Mouse (Mus musculus) megakaryocyte progenitor cell, adult 5-6 weeks (primary cell): ENCODE results near the gene Etnk2. TPM values are rescaled to one million over a fixed set of nuclear protein-coding genes. Genes with fewer than 3 reads are reported as not detected.
A peak's percentile ranks its signal among the peaks of the same experiment; 100 is the strongest.
"Not testable (repeated sequence)": the region's sequence is repeated elsewhere in the genome, so short reads cannot be mapped to it uniquely, and the experiment has no call there.

ENCODE experiments used
- ATAC-seq: replicated peaks from 2 replicates; pipeline ENCODE4 v1.8.0; 2016; ENCODE audit warnings: mild to moderate bottlenecking, moderate TSS enrichment, inconsistent platforms; ENCODE audit not compliant: poor library complexity
- total RNA-seq, 2 experiments: library from RNA; stranded (forward) in 1 of 2; stranded (reverse) in 1 of 2; fragments of 157-497, 149-512 nt in 1 of 2; fragments of 200-1000 nt in 1 of 2; gene quantifications; 2 replicates each; pipeline versions ENCODE4 v1.2.3 to v1.2.4; 2015 to 2017

Gene Etnk2
- total RNA-seq (2015) (not detected in 2 replicates), total RNA-seq (2017) (not detected in 2 replicates)

DNA sequence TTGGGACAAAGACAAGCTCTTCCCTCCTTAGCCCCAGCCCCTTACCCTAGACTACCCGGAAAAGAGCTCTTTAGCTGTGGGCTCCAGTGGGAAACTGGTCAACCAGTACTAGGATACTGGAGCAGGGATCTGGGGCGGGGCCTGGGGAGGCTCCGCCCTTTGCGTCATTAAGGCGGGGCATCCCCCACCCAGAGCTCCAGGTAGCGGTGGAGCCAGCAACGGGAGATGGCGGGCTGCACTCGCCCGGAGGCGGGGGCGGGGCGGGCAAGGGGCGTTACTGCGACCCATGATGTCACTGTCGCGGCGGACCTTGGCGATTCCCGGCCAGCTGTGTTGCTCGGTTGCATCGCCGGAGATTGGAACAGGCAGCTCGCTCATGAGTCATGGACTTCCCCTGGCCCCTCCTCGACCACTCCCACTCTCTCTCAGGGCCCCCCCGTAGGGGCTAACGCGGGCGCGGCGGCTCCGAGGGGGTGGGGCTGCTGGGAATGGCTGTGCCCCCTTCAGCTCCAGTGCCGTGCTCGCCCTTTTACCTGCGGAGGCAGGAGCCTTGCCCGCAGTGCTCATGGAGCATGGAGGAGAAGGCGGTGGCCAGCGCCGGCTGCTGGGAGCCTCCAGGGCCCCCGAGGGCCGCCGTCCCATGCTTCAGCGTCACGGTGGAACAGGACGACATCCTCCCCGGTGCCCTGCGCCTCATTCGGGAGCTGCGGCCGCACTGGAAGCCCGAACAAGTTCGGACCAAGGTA lies at the start of gene Etnk2:
Gene Etnk2 (plus strand): TSS at position 297 of the 746 bp plus-strand sequence.
- ATAC-seq = peak; percentile 61

DNA sequence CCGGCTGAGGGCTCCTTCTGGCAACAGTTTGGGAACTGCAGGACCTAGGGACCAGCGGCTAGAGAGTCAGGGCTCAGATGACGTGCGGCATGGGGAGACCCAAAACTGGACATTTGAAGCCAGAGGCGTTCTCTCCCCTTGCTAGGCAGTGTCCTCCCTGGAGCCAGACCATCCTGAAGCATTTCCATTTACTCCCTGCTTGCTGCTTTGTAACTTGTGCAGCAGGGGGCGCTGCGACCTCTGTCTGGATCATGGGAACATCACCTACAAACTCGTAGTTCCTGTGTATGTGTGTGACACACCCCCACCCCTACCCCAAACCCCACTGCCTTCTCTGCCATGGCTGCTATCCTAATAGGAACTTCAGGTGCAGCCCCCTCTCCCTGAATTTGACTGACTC lies 49.0 kb upstream of the Etnk2 start:
- ATAC-seq = peak; percentile 37

DNA sequence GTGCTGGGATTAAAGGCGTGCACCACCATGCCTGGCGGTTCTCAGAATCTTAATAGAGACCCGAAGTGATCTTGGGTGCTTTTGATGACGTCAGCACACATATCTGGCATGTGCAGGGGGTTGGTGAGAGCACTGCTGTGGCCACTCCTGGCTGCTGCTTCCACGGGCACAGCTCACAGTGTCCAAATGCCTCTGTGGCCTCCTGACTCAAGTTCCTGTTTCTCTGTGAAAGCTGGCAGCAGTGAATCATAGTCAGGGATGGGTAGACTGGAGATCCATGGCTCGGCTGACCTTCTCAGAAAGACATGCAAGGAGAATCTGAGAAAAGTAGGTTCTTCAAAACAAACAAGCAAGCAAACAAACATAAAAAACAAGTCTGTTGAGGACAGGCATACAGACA lies 47.6 kb upstream of the Etnk2 start:
- ATAC-seq = no peak

DNA sequence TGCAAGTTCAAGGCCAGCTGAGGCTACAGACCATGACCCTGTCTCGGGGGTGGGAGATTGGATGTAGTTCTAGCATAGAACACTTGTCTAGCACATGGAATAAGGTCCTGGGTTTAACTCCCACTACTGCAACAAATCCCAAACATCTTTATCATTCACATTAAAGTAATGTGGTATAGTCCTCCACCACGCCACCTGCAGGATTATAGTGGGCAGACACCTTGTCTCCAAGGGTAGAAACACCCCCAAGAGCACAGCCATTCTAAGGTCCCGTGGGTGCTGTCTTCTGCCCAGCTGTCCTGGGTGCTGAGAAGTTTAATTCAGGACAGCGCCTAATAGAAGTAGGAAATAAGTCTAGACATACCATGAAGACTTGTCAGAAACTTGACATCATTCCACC lies 46.8 kb upstream of the Etnk2 start:
- no peak for ATAC-seq

DNA sequence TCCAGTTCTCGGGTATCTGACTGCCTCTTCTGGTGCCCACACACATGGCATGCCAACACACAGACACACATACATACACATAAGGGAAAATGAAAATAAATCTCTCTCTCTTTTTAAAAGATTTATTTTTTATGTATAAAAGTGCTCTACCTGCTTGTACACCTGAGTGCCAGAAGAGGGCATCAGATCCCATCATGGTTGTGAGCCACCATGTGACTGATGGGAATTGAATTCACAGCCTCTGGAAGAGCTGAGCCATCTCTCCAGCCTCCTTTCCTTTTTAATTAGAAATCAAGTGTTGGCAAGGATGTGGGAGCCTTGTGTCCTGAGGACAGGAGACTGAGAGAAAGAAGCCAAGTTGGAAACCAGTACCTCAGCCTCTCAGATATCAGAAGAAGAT lies 46.2 kb upstream of the Etnk2 start:
- ATAC-seq = no peak

DNA sequence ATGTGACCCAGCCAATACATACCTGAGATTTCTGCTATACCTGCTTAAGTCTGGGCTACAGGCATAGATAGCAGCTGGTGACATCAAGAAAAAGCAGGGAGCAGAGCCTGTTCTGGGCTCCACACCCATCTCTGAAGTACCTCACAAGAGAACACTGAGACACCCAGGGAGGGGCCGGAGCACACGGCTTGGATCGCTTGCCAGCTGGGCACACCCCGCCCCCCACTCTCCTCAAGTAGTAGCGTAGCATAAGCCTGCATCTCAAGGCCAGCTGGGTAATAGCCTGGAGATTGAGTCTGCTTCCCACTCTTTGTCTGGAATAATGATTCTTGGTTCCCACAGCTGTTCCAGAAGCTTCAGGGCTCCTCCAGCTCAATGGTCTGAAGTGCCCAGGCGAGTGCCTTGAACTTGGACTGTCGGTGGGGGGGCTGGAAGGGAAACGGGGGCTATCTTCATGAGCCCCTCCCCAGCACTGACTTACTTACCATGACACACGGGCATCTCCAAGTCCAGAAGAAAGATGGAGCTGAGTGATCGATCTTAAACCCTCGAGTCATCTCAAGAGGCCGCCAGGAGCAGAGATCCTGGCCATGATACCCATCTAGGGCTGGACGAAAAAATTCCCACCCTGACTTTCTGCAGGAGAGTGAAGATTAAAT lies 42.0 kb upstream of the Etnk2 start, which contains the start of gene Kiss1:
Gene Kiss1 (plus strand): TSS at position 609 of the 659 bp plus-strand sequence.
- ATAC-seq = no peak

DNA sequence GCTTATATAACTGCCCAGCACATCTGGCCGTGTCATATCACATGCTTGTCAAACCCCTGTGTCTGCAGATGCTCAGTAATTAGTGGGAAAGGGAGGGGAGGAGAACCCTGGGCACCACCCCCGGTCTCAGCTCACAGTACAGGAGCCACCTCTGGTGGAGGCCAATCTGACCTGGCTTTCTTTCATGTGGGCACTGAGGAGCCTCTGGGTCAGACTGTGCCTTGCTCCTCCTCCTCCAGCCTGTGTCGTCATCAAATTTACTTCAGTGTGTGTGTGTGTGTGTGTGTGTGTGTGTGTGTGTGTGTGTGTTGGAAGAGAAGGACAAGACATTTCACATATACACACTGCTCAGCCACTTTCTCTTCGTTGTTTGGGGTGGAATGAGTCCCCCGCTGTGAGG lies 40.0 kb upstream of the Etnk2 start:
- ATAC-seq = no peak

DNA sequence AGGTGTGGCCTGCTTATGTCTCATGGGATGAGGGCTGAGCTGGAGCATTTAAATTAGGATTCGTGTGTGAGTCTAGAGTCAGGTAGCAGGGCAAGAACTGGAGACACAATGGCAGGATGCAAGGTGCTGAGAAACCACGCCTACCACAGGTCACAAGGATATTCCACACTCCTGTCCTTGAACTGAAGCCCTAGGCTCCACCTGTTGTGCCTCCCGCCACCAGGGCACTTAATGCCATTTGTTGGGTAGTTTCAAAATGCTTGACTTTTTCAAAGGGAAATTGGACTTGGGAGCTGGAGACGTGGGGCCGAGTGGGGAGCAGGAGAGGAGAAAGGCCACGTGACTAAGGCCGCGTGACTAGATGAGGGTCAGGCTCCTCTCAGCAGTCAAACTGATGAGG lies 37.4 kb upstream of the Etnk2 start:
- ATAC-seq = no peak

DNA sequence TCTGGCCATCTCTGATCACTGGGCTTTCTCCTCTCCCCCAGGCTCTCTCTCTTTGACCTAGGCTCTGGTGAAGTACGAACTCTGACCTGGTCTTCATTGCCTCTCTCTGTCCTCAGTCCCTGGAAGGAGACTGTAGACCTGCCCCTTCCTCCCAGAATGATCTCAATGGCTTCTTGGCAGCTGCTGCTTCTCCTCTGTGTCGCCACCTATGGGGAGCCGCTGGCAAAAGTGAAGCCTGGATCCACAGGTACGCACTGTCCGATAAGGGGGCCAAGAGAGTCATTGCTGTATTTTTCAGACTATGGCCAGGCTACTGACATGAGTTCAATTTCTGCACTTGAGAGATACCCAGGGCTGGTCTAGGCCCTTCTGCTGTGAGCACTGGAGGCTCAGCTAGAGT lies 36.3 kb upstream of the Etnk2 start:
- no peak for ATAC-seq

DNA sequence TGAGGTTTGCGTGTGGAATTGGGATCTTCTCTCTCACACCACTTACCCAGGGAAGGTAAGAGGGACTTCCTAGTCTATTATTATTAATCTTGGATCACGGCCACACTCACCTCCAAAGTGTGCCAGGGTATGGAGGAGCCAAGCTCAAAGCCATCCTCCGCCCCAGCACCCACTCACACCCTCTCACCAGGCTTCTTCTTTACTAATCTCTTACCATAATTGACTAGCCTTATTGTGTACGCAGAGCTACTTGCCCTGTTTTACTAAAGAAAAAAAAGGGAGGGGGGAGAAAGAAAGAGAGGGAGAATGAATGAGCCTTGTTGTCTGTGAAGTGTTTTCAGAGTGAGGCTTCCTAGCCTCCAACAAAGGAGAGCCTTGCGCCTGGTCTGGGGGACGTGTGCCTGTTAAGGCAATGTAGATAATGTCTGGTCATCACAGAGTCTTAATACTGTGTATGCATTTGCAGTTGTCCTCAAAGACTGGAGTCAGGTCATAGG lies 35.0 kb upstream of the Etnk2 start:
- ATAC-seq = no peak

DNA sequence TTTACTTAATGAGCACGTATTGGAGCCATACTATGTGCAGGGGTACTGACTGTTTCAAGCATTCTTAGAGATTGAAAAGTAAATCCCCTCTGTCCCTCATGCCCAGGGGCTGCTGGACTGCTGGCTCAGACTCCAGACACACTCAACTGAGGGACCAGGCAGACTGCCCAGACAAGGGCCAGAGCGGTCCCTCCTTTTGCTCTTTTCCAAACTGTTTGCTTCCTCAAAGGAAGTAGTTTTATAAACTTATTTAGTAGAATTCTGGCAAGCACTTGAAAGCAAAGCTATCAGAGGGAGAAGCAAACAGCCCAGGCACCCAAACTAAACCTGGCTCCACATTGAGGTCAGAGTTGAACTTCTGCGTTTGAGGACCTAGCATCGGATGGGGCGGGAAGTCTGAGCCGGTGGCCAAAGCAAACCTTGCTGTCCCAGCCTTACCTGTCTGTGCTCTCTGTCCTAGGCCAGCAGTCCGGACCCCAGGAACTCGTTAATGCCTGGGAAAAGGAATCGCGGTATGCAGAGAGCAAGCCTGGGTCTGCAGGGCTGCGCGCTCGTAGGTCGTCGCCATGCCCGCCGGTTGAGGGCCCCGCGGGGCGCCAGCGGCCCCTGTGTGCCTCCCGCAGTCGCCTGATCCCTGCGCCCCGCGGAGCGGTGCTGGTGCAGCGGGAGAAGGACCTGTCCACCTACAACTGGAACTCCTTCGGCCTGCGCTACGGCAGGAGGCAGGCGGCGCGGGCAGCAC lies 34.3 kb upstream of the Etnk2 start:
- ATAC-seq = no peak

DNA sequence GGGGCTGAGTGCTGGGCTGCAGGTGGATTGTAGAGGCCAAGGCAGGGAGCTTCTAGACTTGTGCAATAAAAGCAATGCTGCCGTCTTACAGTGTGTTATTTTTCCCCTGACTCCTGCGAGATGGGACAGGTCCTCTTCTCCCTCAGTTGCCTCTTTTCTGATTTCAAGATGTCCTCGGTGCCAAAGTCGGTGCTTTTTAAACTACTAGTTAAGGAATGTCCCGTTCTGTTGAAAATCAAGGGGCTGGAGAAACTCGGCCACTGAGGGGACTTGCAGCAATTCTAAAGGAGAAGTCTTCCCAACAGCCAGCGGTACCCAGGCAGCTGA lies 33.8 kb upstream of the Etnk2 start:
- no peak for ATAC-seq

DNA sequence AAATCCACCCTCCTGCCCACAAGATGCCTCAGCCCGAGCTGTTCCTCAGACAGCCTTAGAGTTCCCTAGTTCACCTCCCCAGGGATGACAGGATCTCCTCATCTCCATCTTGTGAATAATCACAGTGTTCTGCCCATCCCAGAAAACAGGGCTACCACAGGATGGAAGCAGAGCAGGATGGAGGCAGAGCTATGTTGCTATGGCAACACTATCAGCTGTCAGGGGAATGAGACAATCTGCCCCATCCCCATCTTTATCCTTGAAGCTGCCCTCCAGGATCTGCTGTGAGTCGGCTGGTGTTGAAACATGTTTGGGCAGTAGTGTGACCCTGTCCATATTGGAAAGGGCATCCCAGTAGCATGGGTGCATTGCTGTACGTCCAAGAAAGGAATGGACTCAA lies 32.2 kb upstream of the Etnk2 start:
- ATAC-seq = no peak

DNA sequence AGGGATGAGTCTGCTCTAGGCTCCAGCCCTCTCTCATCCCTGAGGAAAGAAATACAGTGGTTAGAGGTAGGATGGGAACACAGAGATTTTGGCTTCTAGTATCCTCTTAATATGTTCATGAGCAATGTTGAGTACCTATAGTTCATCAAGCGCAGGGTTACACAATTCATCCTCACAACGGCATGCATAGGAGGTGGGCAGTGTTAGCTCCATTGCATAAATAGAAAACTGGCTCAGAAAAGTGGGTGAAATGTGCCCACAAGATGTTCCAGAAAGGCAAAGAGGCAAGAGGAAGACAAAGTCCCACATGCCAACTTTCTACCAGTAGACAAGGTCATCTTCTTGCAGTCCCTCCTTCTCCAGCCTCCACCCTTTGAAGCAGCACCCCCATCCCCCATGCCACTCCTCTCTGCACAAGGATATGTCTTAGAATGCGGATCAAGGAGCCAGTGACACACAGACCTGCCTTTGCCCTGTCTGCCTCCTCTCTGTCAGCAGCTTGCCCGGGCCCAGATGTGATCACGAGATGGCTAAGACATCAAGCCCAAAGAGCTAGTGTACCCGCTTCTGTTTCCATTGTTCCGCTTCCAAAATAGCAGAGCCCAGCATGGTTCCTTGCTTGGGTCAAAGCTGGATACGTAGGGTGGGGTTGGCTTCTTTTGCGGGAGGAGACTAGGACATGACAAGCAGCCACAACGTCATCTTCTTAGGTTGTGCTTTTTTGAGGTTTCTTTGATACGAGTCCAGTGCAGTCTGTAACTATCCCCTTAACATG lies 30.5 kb upstream of the Etnk2 start:
- no peak for ATAC-seq

DNA sequence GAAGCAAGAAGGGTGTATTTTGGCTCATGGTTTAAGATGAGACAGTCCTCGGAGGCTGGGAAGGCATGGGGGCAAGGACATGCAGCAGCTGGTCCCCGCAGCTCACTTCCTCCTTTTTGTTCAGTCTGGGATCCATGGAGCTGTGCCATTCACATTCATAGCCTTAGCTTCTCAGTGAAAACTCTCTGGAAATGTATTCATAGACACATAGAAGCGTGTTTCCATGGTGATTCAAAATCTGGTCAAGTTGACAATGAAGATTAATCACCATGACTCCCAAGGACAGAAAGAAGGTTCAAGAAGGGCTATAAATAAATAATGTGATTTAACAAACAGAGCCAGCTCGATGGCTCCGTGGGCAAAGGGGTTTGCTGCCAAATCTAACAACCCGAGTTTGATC lies 29.4 kb upstream of the Etnk2 start:
- no peak for ATAC-seq

DNA sequence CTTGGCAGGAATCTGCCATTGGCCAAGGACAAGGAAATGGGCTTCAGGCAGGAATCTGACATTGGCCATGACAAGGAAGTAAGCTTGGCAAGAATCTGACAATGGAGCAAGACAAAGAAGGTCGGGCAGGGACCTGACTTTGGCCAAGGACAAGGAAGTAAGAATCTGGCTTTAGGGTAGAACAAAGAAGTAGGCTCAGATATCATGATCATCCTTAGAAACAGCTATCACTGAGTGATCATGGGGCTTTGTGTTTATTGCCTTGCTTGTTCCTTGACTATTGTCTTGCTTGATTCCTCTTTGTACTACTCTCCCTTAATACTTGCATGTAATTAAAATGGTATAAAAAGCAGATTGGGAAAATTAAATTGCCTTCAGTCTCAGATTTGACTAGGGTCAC lies 23.0 kb upstream of the Etnk2 start:
- not testable (repeated sequence) for ATAC-seq

DNA sequence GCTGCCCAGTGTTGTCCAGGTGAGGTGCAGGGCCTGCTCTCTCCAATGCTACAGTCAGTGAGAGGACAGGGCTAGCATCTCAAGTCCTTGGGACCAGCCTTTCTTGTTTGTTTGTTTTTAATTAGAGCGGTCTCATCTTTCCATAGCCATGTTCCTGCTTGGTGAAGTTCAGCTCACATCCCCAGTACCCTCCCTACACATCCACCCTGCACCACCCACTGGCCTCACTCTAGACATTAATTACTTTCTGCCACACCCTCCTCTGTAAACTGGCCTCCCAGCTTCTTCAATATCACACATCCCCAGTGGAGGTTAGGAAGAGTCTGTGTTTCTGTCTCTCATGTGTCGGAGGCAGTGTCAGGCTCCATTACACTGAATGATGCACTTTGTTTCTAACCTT lies 19.0 kb upstream of the Etnk2 start:
- no peak for ATAC-seq

DNA sequence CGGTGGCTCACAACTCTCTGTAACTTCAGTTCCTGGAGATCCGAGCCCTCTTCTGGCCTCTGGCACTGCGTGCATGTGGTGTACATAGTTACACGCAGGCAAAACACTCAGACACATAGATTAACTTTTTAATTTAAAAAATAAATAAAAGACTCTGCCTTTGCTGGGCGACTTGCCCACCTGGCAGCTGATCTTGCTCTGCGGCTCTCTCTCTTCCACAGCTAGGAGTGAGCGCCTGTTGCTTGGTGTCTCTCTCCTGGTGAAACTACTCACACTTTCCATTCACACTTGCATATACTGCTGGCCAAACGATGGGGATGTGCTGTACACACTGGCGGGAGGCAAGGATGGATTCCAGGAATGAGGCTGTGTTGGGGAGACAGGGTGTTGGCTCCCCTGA lies 16.8 kb upstream of the Etnk2 start:
- no peak for ATAC-seq

DNA sequence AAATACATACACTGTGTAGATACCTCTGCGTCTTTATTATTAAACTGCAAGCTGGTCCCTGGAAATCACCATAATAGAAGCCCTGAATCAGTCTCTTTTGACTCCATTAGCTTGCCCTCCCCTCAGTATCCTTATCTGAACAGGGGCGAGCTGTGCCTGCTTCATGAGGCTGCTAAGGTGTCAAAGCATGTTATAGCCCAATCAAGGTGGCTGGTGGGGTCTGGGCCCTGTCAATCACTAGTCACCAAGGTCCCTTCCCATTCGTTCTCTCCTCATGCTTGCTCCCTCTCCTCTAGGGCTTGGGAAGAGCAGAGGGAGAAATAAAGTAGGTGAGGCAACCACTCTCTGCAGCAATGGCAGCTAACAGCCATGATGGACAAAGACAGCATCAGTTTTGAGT lies 16.1 kb upstream of the Etnk2 start:
- no peak for ATAC-seq

DNA sequence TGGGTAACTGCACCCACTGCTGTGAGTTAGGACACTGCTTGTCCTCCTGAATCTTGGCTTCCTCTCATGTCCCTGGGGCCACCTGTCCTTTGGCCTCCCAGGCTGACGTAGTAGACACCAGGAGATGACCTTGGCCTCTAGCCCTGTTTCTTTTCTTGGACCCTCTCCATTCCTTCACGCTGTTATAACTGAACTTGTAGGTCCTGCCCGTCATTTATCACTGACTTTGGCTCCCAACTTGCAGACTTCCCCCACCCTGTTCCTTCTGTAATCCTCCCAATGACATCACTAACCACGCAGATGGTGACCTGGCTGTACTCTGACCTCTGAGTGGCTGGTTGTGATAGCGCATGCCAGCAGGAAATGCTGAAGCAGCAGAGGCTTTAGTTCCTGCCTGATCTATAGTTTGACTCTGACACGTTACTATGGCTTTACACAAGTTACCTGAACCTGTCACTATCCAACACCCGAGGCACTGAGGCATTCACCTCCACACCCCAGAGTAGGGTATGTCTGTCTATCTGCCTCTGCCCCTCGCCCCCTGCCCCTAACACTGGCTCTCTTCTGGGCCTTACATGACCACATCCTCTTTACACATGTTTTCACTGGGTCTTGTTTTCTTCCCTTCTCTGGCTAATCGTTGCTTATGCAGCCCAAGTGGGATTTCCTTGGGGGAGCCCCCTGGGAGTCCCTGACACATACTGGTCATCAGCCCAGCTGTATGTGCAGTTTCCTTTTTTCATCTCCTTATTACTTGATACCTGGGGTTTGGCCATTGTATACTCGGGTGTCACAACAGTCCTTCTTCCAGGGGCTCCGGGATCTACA lies 15.5 kb upstream of the Etnk2 start:
- ATAC-seq = peak; percentile 93
